Mouse (Mus musculus) forebrain, embryonic 14.5 days (tissue): ENCODE results near the gene Wnt4. TPM values are rescaled to one million over a fixed set of nuclear protein-coding genes. Genes with fewer than 3 reads are reported as not detected.

Experiments
- ATAC-seq: fragments of 200-750 bp; cut with Nextera tagmentation; 2 replicates; pipeline ENCODE4 v1.8.0; 2017; ENCODE audit warnings: mild to moderate bottlenecking, moderate library complexity
- DNase-seq: peaks from one replicate; pipeline ENCODE4 v3.0.0-alpha.2; 2015; ENCODE audit warnings: low spot score
- H3K27ac ChIP-seq: fragments of 300-500 bp; sonication (generic); 2 replicates; pipeline ENCODE4 v1.5.1; 2014; ENCODE audit warnings: low read depth, mild to moderate bottlenecking, control low read depth, low read length, moderate library complexity
- H3K27me3 ChIP-seq: fragments of 300-500 bp; sonication (generic); replicated peaks from 2 replicates; pipeline ENCODE4 v1.6.1; 2014; ENCODE audit warnings: low read length, control low read depth, mixed read lengths; ENCODE audit not compliant: control insufficient read depth, insufficient read depth
- H3K36me3 ChIP-seq: fragments of 300-500 bp; sonication (generic); 2 replicates; pipeline ENCODE4 v1.6.1; 2014; ENCODE audit warnings: low read length, control low read depth; ENCODE audit not compliant: control insufficient read depth, insufficient read depth
- H3K4me1 ChIP-seq: fragments of 300-500 bp; sonication (generic); 2 replicates; pipeline ENCODE4 v1.6.1; 2014; ENCODE audit warnings: antibody characterized with exemption, low read length, control low read depth; ENCODE audit not compliant: control insufficient read depth, insufficient read depth
- H3K4me2 ChIP-seq: fragments of 300-500 bp; sonication (generic); 2 replicates; pipeline ENCODE4 v1.6.1; 2014; ENCODE audit warnings: mild to moderate bottlenecking, control low read depth, low read length
- H3K4me3 ChIP-seq: fragments of 300-500 bp; sonication (generic); 2 replicates; pipeline ENCODE4 v1.5.1; 2014; ENCODE audit warnings: low read depth, low read length, control low read depth
- H3K9ac ChIP-seq: fragments of 300-500 bp; sonication (generic); 2 replicates; pipeline ENCODE4 v1.6.1; 2014; ENCODE audit warnings: mild to moderate bottlenecking, low read length, control low read depth, moderate library complexity
- H3K9me3 ChIP-seq: fragments of 300-500 bp; sonication (generic); replicated peaks from 2 replicates; pipeline ENCODE4 v1.6.1; 2016; ENCODE audit warnings: low read length, control low read depth, mixed read lengths; ENCODE audit not compliant: control insufficient read depth
- WGBS: fragments of 180-500 bp; shearing (Covaris S2); extraction: QIAGEN DNeasy Blood & Tissue Kit; methylation state at CpG from one replicate; pipeline ENCODE4 v1.1.7; 2014; 5-methylcytosine and 5-hydroxymethylcytosine counted together
- polyA plus RNA-seq: library from polyadenylated mRNA; unstranded; fragments of >200 nt; fragmentation: Nextera tagmentation; extraction: Ambion mirVana; gene quantifications from 2 replicates; pipeline ENCODE4 v1.2.1, GENCODE M21; 2014

Gene Wnt4
- polyA plus RNA-seq, 1 experiment from 2014 or later: 0.80 TPM

DNA sequence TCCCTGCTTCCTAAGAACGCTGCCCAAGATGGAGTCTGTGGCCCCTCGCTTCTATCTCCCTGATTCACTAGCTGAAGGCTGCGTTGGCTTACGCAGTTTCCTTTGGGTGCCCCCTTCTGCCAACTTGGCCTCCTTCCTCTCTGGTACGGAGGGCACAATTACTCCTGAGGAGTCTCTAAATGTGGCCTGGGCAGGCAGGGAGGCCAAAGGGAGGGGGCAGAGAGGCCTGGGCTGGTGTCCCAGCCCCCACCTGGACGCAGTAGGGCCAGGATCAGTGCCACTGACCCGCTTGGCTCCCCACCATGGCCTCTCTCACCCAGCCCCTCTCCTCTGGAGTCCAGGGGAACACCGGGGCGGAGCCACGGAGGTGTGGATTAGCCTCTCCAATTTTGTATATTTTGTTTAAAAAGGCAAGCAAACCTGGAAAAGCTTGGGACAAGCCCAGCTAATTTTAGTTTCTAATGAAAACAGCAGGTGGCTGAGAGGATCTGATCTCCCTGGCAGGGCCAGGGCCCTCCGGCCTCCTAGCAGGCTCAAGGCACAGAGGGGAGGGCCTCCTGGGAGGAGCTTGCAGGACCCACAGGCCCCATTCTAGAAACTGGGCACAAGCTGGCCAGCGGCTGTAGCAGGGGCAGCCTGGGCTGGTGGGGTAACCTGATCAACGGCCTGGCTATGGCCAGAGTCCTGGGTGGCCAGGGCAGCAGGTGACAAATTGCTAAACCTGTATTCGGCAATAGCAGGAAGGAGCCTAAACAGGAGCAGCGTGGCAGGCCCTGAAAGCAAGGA, 8.8 kb downstream of the Wnt4 start:
- Histone ChIP-seq H3K9me3 (no peaks in the 10 kb centered on the region), H3K4me1 (0 out of 2 replicates have a peak, but pooled peaks cover 2% of the 10 kb centered on the region), H3K9ac (no peak overlapping the region), H3K4me2 (no peak overlapping the region), H3K4me3 (no peak overlapping the region), H3K27me3 (peaks cover 9% of the 10 kb centered on the region), H3K27ac (no peak overlapping the region), H3K36me3 (no peaks in the 10 kb centered on the region)
- DNase-seq (no peak), ATAC-seq (no peak)
- 65% methylated on average over 15 of the region's 15 CpGs for WGBS

DNA sequence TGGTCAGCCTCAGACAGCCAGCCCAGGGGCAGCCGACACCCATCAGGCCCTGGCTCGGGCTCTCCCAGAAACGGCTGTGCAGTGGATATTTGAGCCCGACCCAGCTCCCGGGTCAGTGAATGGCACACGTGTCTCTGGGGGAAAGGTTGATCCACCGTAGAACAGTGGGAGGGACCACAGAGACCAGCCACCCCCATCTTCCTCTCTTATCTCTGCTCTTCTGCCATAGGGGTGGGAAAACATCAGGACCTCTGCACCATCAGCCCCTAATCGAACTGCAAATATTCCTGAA, 9.3 kb downstream of the Wnt4 start:
- Histone ChIP-seq H3K4me2 (no peak overlapping the region), H3K27me3 (peaks cover 4% of the 10 kb centered on the region; the same call in 1 of the 2 replicates), H3K4me3 (no peak overlapping the region), H3K9me3 (no peaks in the 10 kb centered on the region), H3K36me3 (no peaks in the 10 kb centered on the region), H3K27ac (no peak overlapping the region), H3K9ac (no peak overlapping the region), H3K4me1 (0 out of 2 replicates have a peak, but pooled peaks cover 2% of the 10 kb centered on the region)
- DNase-seq (no peak), ATAC-seq (no peak)
- WGBS: 58% methylated on average over 8 of the region's 8 CpGs

DNA sequence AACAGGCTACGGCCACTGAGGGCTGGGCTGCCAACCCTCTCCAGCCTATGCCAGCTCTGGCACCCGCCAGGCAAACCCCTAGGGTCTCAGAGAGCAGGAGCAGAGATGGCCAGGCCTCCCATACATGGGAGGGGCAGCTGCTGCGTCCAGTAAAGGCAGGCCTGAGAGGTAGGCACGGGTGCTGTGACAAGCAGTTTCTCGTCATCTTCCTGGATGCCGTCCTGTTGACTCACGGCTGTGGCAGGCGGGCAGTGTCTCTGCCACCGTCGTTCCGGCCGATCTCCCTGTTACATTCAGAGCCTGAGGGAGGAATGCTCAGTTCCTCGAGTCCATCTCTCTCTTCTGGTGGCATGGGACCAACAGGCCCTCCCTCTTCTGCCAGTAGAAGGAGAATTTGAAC, 9.9 kb downstream of the Wnt4 start:
- DNase-seq (no peak), ATAC-seq (no peak)
- Histone ChIP-seq H3K4me2 (no peak overlapping the region), H3K4me1 (0 out of 2 replicates have a peak, but pooled peaks cover 2% of the 10 kb centered on the region), H3K9me3 (no peaks in the 10 kb centered on the region), H3K4me3 (no peak overlapping the region), H3K27me3 (peaks cover 3% of the 10 kb centered on the region; the same call in 1 of the 2 replicates), H3K9ac (no peak overlapping the region), H3K36me3 (no peaks in the 10 kb centered on the region), H3K27ac (no peak overlapping the region)
- 79% methylated on average over 13 of the region's 13 CpGs for WGBS

DNA sequence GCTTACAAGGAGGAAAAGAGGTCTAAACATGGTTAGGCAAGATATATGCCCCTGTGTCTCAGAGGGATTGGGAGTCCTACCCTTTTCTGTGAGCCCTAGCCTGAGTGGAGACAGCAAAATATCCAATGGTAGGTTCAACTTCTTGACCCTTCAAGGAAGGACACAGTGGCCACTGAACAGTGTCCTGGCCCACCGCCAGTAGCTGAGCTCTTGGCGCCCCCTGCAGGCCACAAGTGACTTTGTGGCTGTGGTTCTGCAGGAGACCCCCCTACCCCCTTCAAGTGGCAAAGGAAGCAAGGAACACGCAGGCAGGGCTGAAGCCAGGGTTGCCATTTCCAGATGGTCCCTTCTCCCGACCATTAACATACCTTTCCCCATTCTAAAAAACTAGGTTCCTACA, 10.5 kb downstream of the Wnt4 start:
- H3K4me3 ChIP-seq: no peak overlapping the region
- no peak for ATAC-seq
- no peaks in the 10 kb centered on the region; the same call in 1 of the 2 replicates for H3K27me3 ChIP-seq
- WGBS: 2% methylated on average over 4 of the region's 4 CpGs
- DNase-seq: peak; percentile 53
- no peaks in the 10 kb centered on the region for H3K36me3 ChIP-seq
- 0 out of 2 replicates have a peak, but pooled peaks cover 1% of the 10 kb centered on the region for H3K4me1 ChIP-seq
- no peak overlapping the region for H3K27ac ChIP-seq
- no peak overlapping the region for H3K9ac ChIP-seq
- no peak overlapping the region for H3K4me2 ChIP-seq
- no peaks in the 10 kb centered on the region for H3K9me3 ChIP-seq

DNA sequence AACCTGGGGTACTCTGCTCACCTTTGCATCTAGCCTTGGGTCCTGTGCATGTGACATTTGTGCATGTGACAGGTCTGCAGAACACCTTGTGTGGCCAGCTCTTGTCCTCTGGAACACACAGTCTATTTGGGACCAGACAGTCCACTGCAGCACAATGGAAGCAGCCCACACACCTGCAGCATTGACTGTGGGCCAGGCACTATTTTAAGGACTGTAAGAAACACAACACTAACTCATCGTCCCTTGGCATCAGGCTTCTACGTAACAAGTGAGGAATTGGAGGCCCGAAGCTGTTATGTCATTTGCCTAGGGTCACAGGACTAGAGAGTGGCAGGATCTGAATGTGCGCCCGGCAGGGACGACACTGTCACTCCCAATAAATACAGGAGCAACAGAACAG, 12.4 kb downstream of the Wnt4 start:
- no peak overlapping the region for H3K4me2 ChIP-seq
- ATAC-seq: no peak
- no peaks in the 10 kb centered on the region for H3K9me3 ChIP-seq
- no peaks in the 10 kb centered on the region for H3K27me3 ChIP-seq
- no peak overlapping the region for H3K4me3 ChIP-seq
- H3K9ac ChIP-seq: no peak overlapping the region
- H3K27ac ChIP-seq: no peak overlapping the region
- no peaks in the 10 kb centered on the region for H3K4me1 ChIP-seq
- 91% methylated on average over 6 of the region's 6 CpGs for WGBS
- no peak for DNase-seq
- no peaks in the 10 kb centered on the region for H3K36me3 ChIP-seq

DNA sequence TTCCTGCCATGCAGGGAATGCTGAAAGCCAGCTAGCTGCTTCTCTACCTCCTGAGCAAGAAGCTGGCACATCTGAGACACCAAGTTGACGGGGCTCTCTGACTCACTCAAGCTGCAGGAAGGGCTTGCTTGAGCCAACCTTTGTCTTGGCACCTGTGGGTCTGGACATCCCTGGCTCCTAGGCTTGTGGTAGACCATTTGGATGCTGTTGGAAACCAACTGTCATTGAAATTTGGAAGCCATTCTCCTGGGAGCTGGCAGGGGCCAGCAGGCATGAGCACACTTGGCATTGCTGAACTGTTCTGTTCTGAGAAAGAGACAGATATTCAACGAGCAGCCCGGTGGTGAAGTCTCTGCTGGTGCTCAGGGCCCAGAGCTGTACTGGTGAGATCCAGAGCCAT, 13.0 kb downstream of the Wnt4 start:
- WGBS: 84% methylated on average over 3 of the region's 3 CpGs
- ATAC-seq: no peak

DNA sequence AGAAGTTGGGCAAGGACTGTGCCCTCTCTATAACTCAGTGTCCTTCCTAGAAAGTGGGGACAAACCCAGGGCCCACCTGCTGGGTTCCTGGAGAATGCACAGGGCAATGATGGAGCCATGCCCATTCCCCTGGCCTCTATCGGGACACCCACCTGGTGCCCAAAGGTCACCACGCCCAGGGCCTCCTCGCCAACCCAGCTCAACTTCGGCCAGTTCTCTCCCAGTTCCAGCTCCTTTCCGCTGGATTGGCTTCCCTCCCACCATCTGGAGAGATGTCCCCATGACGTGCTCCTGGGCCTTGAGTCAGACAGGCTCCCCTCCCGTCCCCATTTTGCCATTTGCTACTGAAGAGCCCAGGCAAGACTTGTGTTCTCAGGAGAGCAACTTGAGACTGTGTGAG, 15.3 kb downstream of the Wnt4 start:
- ATAC-seq: no peak

More for the DNA sequence above, 13.0 kb downstream of the Wnt4 start:
- no peak overlapping the region for H3K4me3 ChIP-seq
- no peaks in the 10 kb centered on the region for H3K9me3 ChIP-seq
- no peak overlapping the region for H3K9ac ChIP-seq
- H3K27me3 ChIP-seq: no peaks in the 10 kb centered on the region
- H3K36me3 ChIP-seq: no peaks in the 10 kb centered on the region
- DNase-seq: no peak
- H3K4me2 ChIP-seq: no peak overlapping the region
- H3K27ac ChIP-seq: no peak overlapping the region
- H3K4me1 ChIP-seq: no peaks in the 10 kb centered on the region

DNA sequence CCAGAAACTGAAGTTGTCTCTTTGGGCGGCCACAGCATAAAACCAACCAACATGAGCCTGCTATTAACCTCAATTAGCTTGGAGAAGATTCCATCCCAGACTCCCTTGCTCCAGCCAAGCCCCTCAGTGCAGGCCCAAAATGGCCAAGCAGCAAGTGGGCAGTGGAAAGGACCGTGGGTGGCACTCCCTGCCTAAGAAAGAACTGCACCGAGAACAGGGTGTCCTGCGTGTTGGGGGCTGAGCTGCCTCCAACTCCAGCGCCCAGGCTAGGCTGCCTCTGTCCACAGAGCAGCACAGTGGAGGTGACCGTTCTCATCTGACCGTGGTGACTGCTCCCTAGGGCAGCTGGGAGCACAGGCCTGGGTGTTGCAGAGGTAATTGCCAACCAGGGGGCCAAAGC, 16.7 kb downstream of the Wnt4 start:
- Histone ChIP-seq H3K9ac (no peak overlapping the region), H3K36me3 (no peaks in the 10 kb centered on the region), H3K9me3 (no peaks in the 10 kb centered on the region), H3K27me3 (no peaks in the 10 kb centered on the region), H3K4me2 (no peak overlapping the region), H3K4me3 (no peak overlapping the region), H3K27ac (no peak overlapping the region), H3K4me1 (no peaks in the 10 kb centered on the region)
- 82% methylated on average over 7 of the region's 7 CpGs for WGBS
- no peak for DNase-seq
- no peak for ATAC-seq

More for the DNA sequence above, 15.3 kb downstream of the Wnt4 start:
- Histone ChIP-seq H3K36me3 (no peaks in the 10 kb centered on the region), H3K27me3 (no peaks in the 10 kb centered on the region), H3K9ac (no peak overlapping the region), H3K27ac (no peak overlapping the region), H3K4me2 (no peak overlapping the region), H3K4me3 (no peak overlapping the region), H3K9me3 (no peaks in the 10 kb centered on the region), H3K4me1 (no peaks in the 10 kb centered on the region)
- 88% methylated on average over 7 of the region's 7 CpGs for WGBS
- no peak for DNase-seq

DNA sequence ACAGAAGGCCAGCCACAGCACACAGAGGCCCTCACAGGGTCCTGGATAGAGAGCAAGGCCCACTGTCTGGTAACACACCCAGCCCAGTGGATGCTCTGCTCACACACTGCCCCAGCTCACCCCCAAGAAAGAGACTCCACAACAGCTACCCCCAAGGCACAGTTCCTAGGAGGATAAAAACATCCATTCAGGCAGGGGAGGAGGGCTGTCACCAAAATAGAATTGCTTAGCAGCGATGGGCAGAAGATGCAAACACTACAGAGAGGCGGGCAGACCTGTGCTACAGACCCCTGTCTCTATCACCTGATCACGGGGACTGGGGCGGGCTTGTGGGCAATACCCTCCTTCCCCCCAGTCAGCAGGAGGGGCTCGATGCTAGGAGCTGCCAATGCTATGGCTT, 17.2 kb downstream of the Wnt4 start:
- Histone ChIP-seq H3K4me3 (no peak overlapping the region), H3K4me1 (no peaks in the 10 kb centered on the region), H3K27ac (no peak overlapping the region), H3K9me3 (no peaks in the 10 kb centered on the region), H3K27me3 (no peaks in the 10 kb centered on the region), H3K36me3 (no peaks in the 10 kb centered on the region), H3K9ac (no peak overlapping the region), H3K4me2 (no peak overlapping the region)
- 71% methylated on average over 5 of the region's 5 CpGs for WGBS
- no peak for ATAC-seq
- DNase-seq: no peak
